Comparison of ENCODE assay signal across 10 mouse cellular contexts in genomic region chr6:114900194-114900593, GRCm38 (mm10).
DNase-seq lines count a peak whose midpoint lies in the region; ATAC-seq lines count a peak whose summit lies in the region.
"Had no signal": no experiment of that assay in that cellular context is flagged by ENCODE, and none has a peak within 500 bp of the region (broad histone marks: within the 10 kb centered on the region; RNA-seq: fewer than 3 reads in every experiment).

No protein-coding gene starts in this region.

- H3K9me3 ChIP-seq in kidney, embryonic 16.5 days (ENCODE audit: low read length) = no peaks in the 10 kb centered on the region
- H3K9me3 ChIP-seq in embryonic facial prominence, embryonic 14.5 days (ENCODE audit: control insufficient read depth, low read length) = no peaks in the 10 kb centered on the region
- no peaks in the 10 kb centered on the region for H3K9me3 ChIP-seq in hindbrain, embryonic 16.5 days (ENCODE audit: control insufficient read depth, low read length)
- H3K9me3 ChIP-seq in midbrain, embryonic 16.5 days (replicated peaks; ENCODE audit: control insufficient read depth, low read length, poor library complexity, severe bottlenecking) = no peaks in the 10 kb centered on the region

- no peak for DNase-seq in kidney, adult 11 months
- DNase-seq in embryonic facial prominence, embryonic 14.5 days (ENCODE audit: low spot score) = no peak
- no peak for DNase-seq in testis, postnatal 10 days (ENCODE audit: low spot score)
- DNase-seq in urinary bladder, postnatal 14 days (ENCODE audit: low spot score) = no peak
- DNase-seq in thymus, postnatal 14 days = no peak
- DNase-seq: cerebellum, adult 9-11 months had no signal

- H3K27ac ChIP-seq in kidney, embryonic 16.5 days (ENCODE audit: low read length) = peak overlapping the region; percentile 83
- peak overlapping the region; percentile 83 for H3K27ac ChIP-seq in embryonic facial prominence, embryonic 14.5 days (replicated peaks; ENCODE audit: low read depth, low read length)
- H3K27ac ChIP-seq in hindbrain, embryonic 16.5 days (ENCODE audit: low read depth, low read length) = peak overlapping the region; percentile 56
- peak overlapping the region; percentile 59 for H3K27ac ChIP-seq in midbrain, embryonic 16.5 days (ENCODE audit: low read length)

- no peaks in the 10 kb centered on the region for H3K27me3 ChIP-seq in kidney, embryonic 16.5 days (ENCODE audit: insufficient read depth, low read length)
- H3K27me3 ChIP-seq in embryonic facial prominence, embryonic 14.5 days (replicated peaks; ENCODE audit: control insufficient read depth, insufficient read depth, low read length) = no peaks in the 10 kb centered on the region
- H3K27me3 ChIP-seq in hindbrain, embryonic 16.5 days (replicated peaks; ENCODE audit: control insufficient read depth, insufficient read depth, low read length) = no peaks in the 10 kb centered on the region
- H3K27me3 ChIP-seq in midbrain, embryonic 16.5 days (ENCODE audit: control insufficient read depth, insufficient read depth, low read depth, low read length) = no peaks in the 10 kb centered on the region
- H3K27me3 ChIP-seq: Patski had no signal

- H3K4me1 ChIP-seq in kidney, embryonic 16.5 days (ENCODE audit: insufficient read depth, low read length) = peaks cover 52% of the 10 kb centered on the region
- H3K4me1 ChIP-seq in embryonic facial prominence, embryonic 14.5 days (ENCODE audit: control insufficient read depth, insufficient read depth, low read length) = peaks cover 46% of the 10 kb centered on the region
- H3K4me1 ChIP-seq in hindbrain, embryonic 16.5 days (ENCODE audit: control insufficient read depth, insufficient read depth, low read depth, low read length) = peaks cover 45% of the 10 kb centered on the region
- peaks cover 35% of the 10 kb centered on the region for H3K4me1 ChIP-seq in midbrain, embryonic 16.5 days (ENCODE audit: control insufficient read depth, insufficient read depth, low read length)

- 19% methylated on average over 10 of the region's 10 CpGs for WGBS in kidney, embryonic 16.5 days
- 21% methylated on average over 10 of the region's 10 CpGs for WGBS in embryonic facial prominence, embryonic 14.5 days
- 24% methylated on average over 10 of the region's 10 CpGs for WGBS in hindbrain, embryonic 16.5 days
- WGBS in midbrain, embryonic 16.5 days = 25% methylated on average over 10 of the region's 10 CpGs

- H3K4me3 ChIP-seq in kidney, embryonic 16.5 days (ENCODE audit: low read length) = peak overlapping the region; percentile 17
- H3K4me3 ChIP-seq in embryonic facial prominence, embryonic 14.5 days (ENCODE audit: low read depth, low read length) = peak overlapping the region; percentile 9; the same call in 1 of the 2 replicates
- no peak overlapping the region for H3K4me3 ChIP-seq in hindbrain, embryonic 16.5 days (ENCODE audit: low read length)
- no peak overlapping the region for H3K4me3 ChIP-seq in midbrain, embryonic 16.5 days (ENCODE audit: low read depth, low read length)

- peak overlapping the region; percentile 44 for H3K4me2 ChIP-seq in kidney, embryonic 16.5 days (replicated peaks; ENCODE audit: low read depth, low read length)
- peak overlapping the region; percentile 49 for H3K4me2 ChIP-seq in embryonic facial prominence, embryonic 14.5 days (ENCODE audit: low read depth, low read length)
- H3K4me2 ChIP-seq in hindbrain, embryonic 16.5 days (ENCODE audit: low read length) = peak overlapping the region; percentile 24
- H3K4me2 ChIP-seq in midbrain, embryonic 16.5 days (ENCODE audit: low read length) = peak overlapping the region; percentile 35

- peak overlapping the region; percentile 48; the same call in 1 of the 2 replicates for H3K9ac ChIP-seq in kidney, embryonic 16.5 days (replicated peaks; ENCODE audit: low read length)
- H3K9ac ChIP-seq in embryonic facial prominence, embryonic 14.5 days (ENCODE audit: low read depth, low read length) = peak overlapping the region; percentile 40; the same call in 1 of the 2 replicates
- peak overlapping the region; percentile 29; the same call in 1 of the 2 replicates for H3K9ac ChIP-seq in hindbrain, embryonic 16.5 days (ENCODE audit: low read depth, low read length)
- H3K9ac ChIP-seq in midbrain, embryonic 16.5 days (ENCODE audit: low read depth, low read length) = peak overlapping the region; percentile 28; the same call in 1 of the 2 replicates

- H3K36me3 ChIP-seq in kidney, embryonic 16.5 days (ENCODE audit: insufficient read depth, low read length) = peaks cover 8% of the 10 kb centered on the region; the same call in 1 of the 2 replicates
- H3K36me3 ChIP-seq in embryonic facial prominence, embryonic 14.5 days (ENCODE audit: control insufficient read depth, insufficient read depth, low read length) = peaks cover 20% of the 10 kb centered on the region; the same call in 1 of the 2 replicates
- no peaks in the 10 kb centered on the region for H3K36me3 ChIP-seq in hindbrain, embryonic 16.5 days (ENCODE audit: control insufficient read depth, insufficient read depth, low read length)
- H3K36me3 ChIP-seq in midbrain, embryonic 16.5 days (ENCODE audit: control insufficient read depth, insufficient read depth, low read length) = no peaks in the 10 kb centered on the region

- no peak for ATAC-seq in kidney, embryonic 16.5 days (ENCODE audit: low FRiP score, low TSS enrichment)
- no peak for ATAC-seq in embryonic facial prominence, embryonic 14.5 days (ENCODE audit: low read depth)
- peak; percentile 71 for ATAC-seq in hindbrain, embryonic 16.5 days
- peak; percentile 19; the same call in 1 of the 2 replicates for ATAC-seq in midbrain, embryonic 16.5 days
- ATAC-seq: Patski had no signal

Comparison
In these comparisons a context has a peak if more than half of its experiments do, and no peak if none do; other contexts are left out.
1. ATAC-seq: peak in hindbrain, embryonic 16.5 days (single experiment) and midbrain, embryonic 16.5 days (single experiment); none in kidney, embryonic 16.5 days (single experiment) and embryonic facial prominence, embryonic 14.5 days (single experiment).
2. H3K4me3 ChIP-seq: peak in kidney, embryonic 16.5 days (single experiment) and embryonic facial prominence, embryonic 14.5 days (single experiment); none in hindbrain, embryonic 16.5 days (single experiment) and midbrain, embryonic 16.5 days (single experiment).
3. Peak in every context shown above with its lines, with median percentiles within 50 percentile points of each other: H3K27ac ChIP-seq, H3K4me2 ChIP-seq and H3K9ac ChIP-seq.